Mouse (Mus musculus) G1E (cell line): ENCODE results near the gene Apof.

Source experiments
- CTCF ChIP-seq: IDR thresholded peaks from 2 replicates; pipeline ENCODE4 v1.5.1; 2012; ENCODE audit warnings: low read depth, low read length, inconsistent platforms, mixed read lengths
- GATA1 ChIP-seq: IDR thresholded peaks from 2 replicates; pipeline ENCODE4 v1.6.1; 2012; ENCODE audit warnings: borderline replicate concordance, low read length, inconsistent platforms, mixed read lengths
- POLR2AphosphoS5 ChIP-seq: IDR thresholded peaks from 2 replicates; pipeline ENCODE4 v1.6.1; 2012; ENCODE audit warnings: low read depth, low read length, inconsistent platforms; ENCODE audit not compliant: insufficient replicate concordance

DNA sequence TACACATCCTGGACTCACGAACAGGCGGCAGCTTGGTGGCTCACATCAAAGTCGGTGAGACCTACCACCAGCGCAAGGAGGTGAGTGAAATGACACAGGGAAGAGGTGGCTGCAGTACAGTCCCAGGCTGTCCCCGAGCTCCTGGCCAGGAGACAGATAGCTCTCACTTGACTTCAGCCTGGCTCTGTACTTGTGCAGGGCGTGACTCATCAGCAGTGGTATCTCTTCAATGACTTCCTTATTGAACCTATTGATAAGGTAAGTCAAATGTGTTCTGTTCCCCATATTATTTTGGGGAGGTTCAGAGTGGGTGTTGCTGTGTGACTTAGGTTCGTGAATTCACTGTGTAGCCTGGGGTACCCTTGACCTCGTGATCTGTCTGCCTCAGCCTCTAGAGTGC, 47.1 kb downstream of the Apof start:
- TF ChIP-seq CTCF (no peak), GATA1 (no peak), POLR2AphosphoS5 (no peak)
